Mouse (Mus musculus): Measurements from ENCODE around the gene Hoxc9. TPM values are rescaled to one million over a fixed set of nuclear protein-coding genes. Genes with fewer than 3 reads are reported as not detected.

Gene Hoxc9
- polyA plus RNA-seq (2015; fragmentation: Nextera tagmentation; extraction: Ambion mirVana), result not detected in 2 replicates

DNA sequence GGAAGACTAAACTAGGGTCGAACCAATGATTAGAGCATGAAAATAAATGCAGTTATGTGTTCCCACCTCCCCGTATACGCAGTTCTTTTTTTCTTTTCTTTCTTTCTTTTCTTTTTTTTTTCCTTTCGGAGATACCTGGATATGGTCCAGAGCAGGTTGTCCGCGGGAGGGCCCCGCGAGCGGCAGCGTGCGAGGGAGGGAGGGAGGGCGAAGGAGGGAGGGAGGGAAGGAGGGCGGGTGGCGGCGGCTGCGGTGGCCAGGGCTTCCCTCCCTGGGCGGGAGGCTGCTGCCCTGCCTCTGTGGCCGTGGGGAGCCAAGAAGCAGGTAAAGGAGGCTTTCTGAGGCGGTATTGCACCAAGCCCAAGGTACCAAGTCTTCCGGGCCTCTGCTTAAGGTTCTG, at the start of gene Hoxc9:
Gene Hoxc9 (plus strand): TSS at position 269 of the 400 bp plus-strand sequence.
- Histone ChIP-seq H3K9me3 (replicated peaks) (no peaks in the 10 kb centered on the region), H3K4me3 (no peak within 1 kb of the TSS; the same call in 1 of the 2 replicates), H3K36me3 (ENCODE audit: poor library complexity, severe bottlenecking) (no peaks in the 10 kb centered on the region), H3K9ac (no peak within 1 kb of the TSS), H3K4me1 (peaks cover under 1% of the 10 kb centered on the region; the same call in 1 of the 2 replicates), H3K27me3 (peaks cover 100% of the 10 kb centered on the region), H3K4me2 (no peak within 1 kb of the TSS), H3K27ac (no peak within 1 kb of the TSS)
- under 1% methylated on average over 18 of the region's 20 CpGs for WGBS
- ATAC-seq, result no peak

DNA sequence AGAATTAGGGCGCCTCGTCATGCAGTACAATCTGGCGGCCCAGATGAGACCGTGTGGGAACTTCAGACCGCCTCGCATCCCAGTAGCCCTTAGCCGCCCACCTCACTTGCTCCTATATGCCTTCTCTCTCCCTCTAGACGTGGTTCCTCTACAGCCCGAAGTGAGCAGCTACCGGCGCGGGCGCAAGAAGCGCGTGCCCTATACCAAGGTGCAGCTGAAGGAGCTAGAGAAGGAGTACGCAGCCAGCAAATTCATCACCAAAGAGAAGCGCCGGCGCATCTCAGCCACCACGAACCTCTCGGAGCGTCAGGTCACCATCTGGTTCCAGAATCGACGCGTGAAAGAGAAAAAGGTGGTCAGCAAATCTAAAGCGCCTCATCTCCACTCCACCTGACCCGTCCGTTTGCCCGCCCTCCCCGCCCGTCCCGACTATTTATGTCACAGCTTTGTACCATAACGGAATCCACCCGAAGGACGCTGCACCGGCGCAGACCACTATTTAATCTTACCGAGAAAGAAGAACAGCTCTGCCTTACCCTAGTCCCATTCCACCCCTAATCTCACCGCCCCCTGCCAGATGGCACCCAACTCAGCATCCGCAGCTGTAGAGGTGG, 49.1 kb upstream of the Hoxc9 start:
- WGBS, result under 1% methylated on average over 40 of the region's 40 CpGs
- no peak overlapping the region for H3K4me3 ChIP-seq
- H3K36me3 ChIP-seq (ENCODE audit: poor library complexity, severe bottlenecking), result no peaks in the 10 kb centered on the region
- ATAC-seq, result no peak
- H3K27me3 ChIP-seq, result peaks cover 99% of the 10 kb centered on the region
- H3K4me2 ChIP-seq, result no peak overlapping the region
- no peaks in the 10 kb centered on the region for H3K9me3 ChIP-seq (replicated peaks)
- no peak overlapping the region for H3K9ac ChIP-seq
- H3K27ac ChIP-seq, result no peak overlapping the region
- H3K4me1 ChIP-seq, result no peaks in the 10 kb centered on the region

DNA sequence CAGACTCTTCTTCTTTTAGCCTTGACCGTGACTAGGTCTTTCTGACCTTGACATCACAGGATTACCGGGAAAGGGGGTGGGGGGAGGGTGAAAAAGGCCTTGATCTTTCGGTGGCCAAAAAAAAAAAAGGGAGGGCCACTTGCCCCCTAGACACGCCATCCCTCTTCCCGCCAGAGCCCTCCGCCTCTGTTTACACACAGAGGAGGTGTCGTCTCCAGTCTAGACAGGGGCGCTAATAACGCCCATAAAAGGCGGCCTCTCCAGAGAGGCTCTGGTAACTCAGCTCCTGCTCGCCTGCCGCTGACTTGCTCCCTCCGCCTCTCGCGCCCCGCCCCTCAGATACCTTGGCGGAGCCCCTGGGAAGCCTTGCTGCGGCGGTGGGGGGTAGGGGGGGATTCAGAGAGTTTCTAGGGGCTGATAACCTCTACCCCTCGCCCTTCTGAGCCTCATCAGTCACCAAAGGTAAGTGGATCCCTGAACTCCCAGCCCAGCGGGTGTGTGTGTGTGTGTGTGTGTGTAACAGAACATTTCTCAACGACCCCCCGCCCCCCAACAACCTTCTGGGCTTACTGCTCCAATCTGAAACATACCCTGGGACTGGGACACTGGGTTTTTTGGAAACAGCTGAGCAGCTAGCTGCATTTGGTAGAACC, 44.4 kb upstream of the Hoxc9 start:
- no peaks in the 10 kb centered on the region; the same call in 1 of the 2 replicates for H3K9me3 ChIP-seq (replicated peaks)
- ATAC-seq, result no peak
- H3K4me2 ChIP-seq, result no peak overlapping the region
- no peak overlapping the region for H3K4me3 ChIP-seq
- peaks cover 100% of the 10 kb centered on the region for H3K27me3 ChIP-seq
- 1% methylated on average over 23 of the region's 23 CpGs for WGBS
- H3K27ac ChIP-seq, result no peak overlapping the region
- no peaks in the 10 kb centered on the region for H3K4me1 ChIP-seq
- H3K36me3 ChIP-seq (ENCODE audit: poor library complexity, severe bottlenecking), result no peaks in the 10 kb centered on the region
- H3K9ac ChIP-seq, result no peak overlapping the region

DNA sequence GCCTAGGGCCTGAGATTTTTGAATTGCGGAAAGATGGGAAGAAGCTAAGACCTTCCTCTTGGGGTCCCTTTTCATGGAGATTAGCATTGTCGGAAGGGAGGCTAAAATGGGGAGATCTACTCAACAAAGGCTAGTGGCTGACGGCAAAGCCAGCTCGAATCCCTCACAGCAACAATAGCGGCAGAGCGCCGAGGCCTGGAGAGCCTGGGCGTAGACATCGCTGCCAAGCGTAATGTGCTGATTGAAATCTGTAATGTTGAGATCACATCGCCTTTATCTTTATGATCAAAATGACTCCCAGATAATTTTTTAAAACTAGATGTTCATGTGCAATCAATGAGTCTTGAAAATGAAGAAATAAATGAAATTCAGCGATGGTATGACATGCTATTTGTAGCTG, 41.8 kb upstream of the Hoxc9 start:
- H3K36me3 ChIP-seq (ENCODE audit: poor library complexity, severe bottlenecking), result no peaks in the 10 kb centered on the region
- no peak overlapping the region for H3K4me2 ChIP-seq
- H3K27me3 ChIP-seq, result peaks cover 100% of the 10 kb centered on the region
- H3K27ac ChIP-seq, result no peak overlapping the region
- ATAC-seq, result no peak
- H3K4me3 ChIP-seq, result no peak overlapping the region
- H3K9me3 ChIP-seq (replicated peaks), result no peaks in the 10 kb centered on the region; the same call in 1 of the 2 replicates
- WGBS, result under 1% methylated on average over 12 of the region's 12 CpGs
- 0 out of 2 replicates have a peak, but pooled peaks cover under 1% of the 10 kb centered on the region for H3K4me1 ChIP-seq
- H3K9ac ChIP-seq, result no peak overlapping the region

DNA sequence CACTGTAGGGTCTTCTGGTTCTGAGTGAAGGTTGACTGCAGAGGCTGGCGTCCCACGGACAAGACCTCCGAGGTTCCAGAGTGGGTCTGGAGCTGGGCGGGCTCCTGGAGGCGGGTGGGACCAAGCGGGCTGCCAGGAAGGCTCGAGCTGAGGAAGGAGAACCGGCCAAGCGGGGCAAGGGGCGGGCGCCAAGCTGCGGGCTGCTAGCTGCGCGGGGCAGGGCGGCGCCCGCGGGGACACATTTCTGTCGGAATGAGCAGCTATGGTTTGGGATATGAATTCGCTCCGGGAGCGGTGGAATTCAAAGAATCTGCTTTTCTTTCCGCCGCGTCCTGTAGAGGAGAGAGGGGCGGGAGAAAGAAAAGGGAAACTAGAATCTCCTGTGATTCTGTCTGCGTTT, 41.3 kb upstream of the Hoxc9 start:
- ATAC-seq, result no peak
- H3K9me3 ChIP-seq (replicated peaks), result no peaks in the 10 kb centered on the region; the same call in 1 of the 2 replicates
- peaks cover 100% of the 10 kb centered on the region for H3K27me3 ChIP-seq
- no peak overlapping the region for H3K9ac ChIP-seq
- 0 out of 2 replicates have a peak, but pooled peaks cover 5% of the 10 kb centered on the region for H3K4me1 ChIP-seq
- H3K4me3 ChIP-seq, result no peak overlapping the region
- no peak overlapping the region for H3K27ac ChIP-seq
- WGBS, result under 1% methylated on average over 27 of the region's 27 CpGs
- H3K4me2 ChIP-seq, result no peak overlapping the region
- H3K36me3 ChIP-seq (ENCODE audit: poor library complexity, severe bottlenecking), result no peaks in the 10 kb centered on the region

DNA sequence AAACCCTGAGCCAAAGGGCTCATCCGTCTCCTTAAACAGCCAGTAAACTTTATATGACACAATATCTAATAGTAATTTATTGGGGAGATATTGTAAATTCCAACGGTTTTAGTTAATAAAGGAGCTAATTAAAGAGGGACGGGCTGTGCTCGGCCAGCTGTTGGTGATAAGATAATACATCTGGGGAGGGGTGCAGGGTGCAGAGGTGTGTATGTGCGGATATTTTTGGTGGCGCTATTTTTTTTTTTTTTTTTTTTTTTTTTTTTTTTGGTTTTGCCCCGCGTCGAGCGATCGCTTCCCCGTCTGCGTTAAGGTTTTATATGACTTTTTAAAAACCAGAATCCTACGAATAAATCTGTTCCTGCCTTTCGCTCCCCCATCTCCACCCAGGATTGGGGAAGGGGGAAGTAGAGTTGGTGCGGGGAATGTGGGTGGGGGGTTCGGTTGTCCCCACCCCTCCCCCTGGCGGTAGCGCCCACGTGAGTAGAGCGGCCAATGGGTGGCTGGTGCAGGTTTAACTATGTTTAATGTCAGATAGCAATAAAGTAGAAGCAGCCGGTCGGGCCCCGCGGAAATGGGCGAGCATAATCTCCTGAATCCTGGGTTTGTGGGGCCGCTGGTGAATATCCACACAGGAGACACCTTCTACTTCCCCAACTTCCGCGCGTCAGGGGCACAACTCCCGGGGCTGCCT, 39.8 kb upstream of the Hoxc9 start, which contains the start of gene Hoxc12:
Gene Hoxc12 (plus strand): TSS at position 479 of the 694 bp plus-strand sequence.
- H3K4me3 ChIP-seq, result no peak within 1 kb of the TSS
- H3K27me3 ChIP-seq, result peaks cover 100% of the 10 kb centered on the region
- H3K4me1 ChIP-seq, result 0 out of 2 replicates have a peak, but pooled peaks cover 5% of the 10 kb centered on the region
- no peaks in the 10 kb centered on the region for H3K36me3 ChIP-seq (ENCODE audit: poor library complexity, severe bottlenecking)
- no peak within 1 kb of the TSS for H3K9ac ChIP-seq
- H3K4me2 ChIP-seq, result no peak within 1 kb of the TSS
- 1% methylated on average over 31 of the region's 31 CpGs for WGBS
- ATAC-seq, result no peak
- H3K9me3 ChIP-seq (replicated peaks), result no peaks in the 10 kb centered on the region; the same call in 1 of the 2 replicates
- no peak within 1 kb of the TSS for H3K27ac ChIP-seq

DNA sequence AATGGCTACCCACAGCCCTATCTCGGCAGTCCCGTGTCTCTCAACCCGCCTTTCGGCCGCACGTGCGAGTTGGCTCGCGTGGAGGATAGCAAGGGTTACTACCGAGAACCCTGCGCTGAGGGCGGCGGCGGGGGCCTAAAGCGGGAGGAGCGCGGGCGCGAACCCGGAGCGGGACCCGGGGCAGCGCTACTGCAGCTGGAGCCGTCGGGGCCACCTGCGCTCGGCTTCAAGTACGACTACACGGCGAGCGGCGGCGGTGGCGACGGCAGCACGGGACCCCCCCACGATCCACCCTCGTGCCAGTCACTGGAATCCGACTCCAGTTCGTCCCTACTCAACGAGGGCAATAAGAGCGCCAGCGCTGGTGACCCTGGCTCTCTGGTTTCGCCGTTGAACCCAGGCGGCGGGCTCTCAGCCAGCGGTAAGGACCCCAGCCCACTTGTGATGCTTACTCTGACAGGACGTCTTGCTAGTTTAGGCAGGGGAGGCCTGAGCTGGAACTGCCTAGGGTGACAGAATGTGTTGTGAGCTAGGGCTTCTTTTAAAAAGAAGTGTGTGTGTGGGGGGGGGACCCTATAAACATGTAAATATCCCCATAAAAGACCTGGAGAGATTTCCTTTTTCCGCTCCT, 39.1 kb upstream of the Hoxc9 start:
- Histone ChIP-seq H3K4me2 (no peak overlapping the region), H3K9me3 (replicated peaks) (no peaks in the 10 kb centered on the region; the same call in 1 of the 2 replicates), H3K9ac (no peak overlapping the region), H3K36me3 (ENCODE audit: poor library complexity, severe bottlenecking) (no peaks in the 10 kb centered on the region), H3K4me1 (0 out of 2 replicates have a peak, but pooled peaks cover 5% of the 10 kb centered on the region), H3K27ac (no peak overlapping the region), H3K4me3 (no peak overlapping the region), H3K27me3 (peaks cover 100% of the 10 kb centered on the region)
- no peak for ATAC-seq
- under 1% methylated on average over 50 of the region's 50 CpGs for WGBS

DNA sequence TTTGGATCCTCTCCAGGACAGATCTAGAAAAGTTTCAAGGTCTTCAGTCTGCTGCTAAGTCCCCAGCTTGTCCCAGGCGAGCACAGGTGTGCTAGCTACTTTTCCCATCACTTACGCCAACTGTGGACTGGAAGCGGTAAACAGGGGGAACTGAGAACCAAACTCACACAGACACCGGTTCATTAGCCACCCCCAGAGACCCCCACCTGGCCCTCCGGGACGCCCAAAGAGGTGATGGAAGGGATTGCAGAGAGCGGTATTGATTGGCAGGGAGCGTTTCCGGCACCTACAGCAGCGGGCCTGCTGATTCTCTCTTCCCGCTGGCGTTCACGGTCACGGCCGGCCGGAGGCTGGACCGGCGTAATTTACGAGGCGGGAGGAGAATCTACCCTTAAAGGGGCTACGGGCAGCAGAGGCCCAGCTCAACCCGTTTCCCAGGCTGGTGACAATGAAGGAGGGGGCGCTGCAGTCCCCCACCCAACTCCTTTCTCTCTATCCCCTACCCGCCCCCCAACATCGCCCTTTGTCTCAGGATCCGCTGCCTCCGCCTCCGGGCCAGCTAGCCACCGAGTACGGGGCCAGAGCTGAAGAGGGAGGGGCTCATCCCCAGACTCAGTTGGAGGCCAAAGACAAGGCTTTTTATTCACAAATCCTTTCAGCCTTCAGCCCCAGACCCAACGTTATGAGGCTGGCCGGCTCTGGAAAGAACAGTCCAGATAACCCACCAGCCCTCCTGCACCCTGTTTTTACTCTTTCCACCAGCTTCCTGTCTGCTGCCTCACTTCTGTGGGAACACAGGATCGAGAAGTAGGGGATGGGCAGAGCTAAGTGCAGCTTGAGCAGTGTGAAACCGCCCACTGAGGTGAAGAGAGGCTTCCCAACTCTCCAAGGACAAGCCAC, 36.7 kb upstream of the Hoxc9 start:
- WGBS, result under 1% methylated on average over 34 of the region's 34 CpGs
- Histone ChIP-seq H3K27me3 (peaks cover 100% of the 10 kb centered on the region), H3K9me3 (replicated peaks) (no peaks in the 10 kb centered on the region; the same call in 1 of the 2 replicates), H3K4me2 (no peak overlapping the region), H3K4me3 (no peak overlapping the region), H3K4me1 (peaks cover 9% of the 10 kb centered on the region; the same call in 1 of the 2 replicates), H3K27ac (no peak overlapping the region), H3K9ac (no peak overlapping the region), H3K36me3 (ENCODE audit: poor library complexity, severe bottlenecking) (no peaks in the 10 kb centered on the region)
- ATAC-seq, result no peak

DNA sequence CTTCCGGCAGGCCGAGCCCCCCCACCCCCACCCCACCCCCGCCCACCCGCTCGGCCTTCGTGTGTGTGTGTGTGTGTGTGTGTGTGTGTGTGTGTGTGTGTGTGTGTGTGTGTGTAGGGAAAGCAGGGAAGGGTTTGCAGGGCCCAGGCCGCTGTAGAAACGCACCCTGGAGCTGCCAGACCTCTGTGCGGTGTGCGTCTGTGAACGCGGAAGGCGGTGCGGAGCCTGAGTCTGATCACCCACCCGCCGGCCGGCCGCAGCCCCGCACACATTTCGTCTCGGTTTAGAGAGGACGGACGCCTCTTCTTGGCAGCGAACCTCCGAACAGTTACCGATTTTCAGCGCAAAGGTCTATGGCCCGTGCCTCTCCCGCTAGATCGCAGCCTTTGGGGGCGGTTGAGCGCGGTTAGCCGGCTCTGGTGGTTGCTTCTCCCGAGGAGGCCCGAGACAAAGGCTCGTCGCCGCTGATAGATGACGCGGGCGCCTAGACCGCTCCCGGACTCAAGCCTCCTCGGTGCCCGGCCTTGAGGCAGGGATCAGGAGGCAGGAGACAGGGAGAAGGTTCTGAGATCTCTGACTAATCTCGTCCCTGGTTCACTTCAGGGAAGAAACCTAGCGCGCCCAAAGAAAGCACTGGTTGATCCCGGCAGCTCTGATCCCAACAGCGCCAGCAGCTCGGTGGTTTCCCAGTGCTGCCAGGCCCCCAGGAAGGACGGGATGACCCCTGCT, 33.3 kb upstream of the Hoxc9 start:
- no peaks in the 10 kb centered on the region for H3K9me3 ChIP-seq (replicated peaks)
- peaks cover 9% of the 10 kb centered on the region; the same call in 1 of the 2 replicates for H3K4me1 ChIP-seq
- H3K4me2 ChIP-seq, result peak overlapping the region; percentile 34
- no peak overlapping the region; the same call in 1 of the 2 replicates for H3K4me3 ChIP-seq
- H3K36me3 ChIP-seq (ENCODE audit: poor library complexity, severe bottlenecking), result no peaks in the 10 kb centered on the region
- peaks cover 100% of the 10 kb centered on the region for H3K27me3 ChIP-seq
- no peak overlapping the region for H3K9ac ChIP-seq
- WGBS, result under 1% methylated on average over 51 of the region's 53 CpGs
- no peak overlapping the region for H3K27ac ChIP-seq
- no peak for ATAC-seq

DNA sequence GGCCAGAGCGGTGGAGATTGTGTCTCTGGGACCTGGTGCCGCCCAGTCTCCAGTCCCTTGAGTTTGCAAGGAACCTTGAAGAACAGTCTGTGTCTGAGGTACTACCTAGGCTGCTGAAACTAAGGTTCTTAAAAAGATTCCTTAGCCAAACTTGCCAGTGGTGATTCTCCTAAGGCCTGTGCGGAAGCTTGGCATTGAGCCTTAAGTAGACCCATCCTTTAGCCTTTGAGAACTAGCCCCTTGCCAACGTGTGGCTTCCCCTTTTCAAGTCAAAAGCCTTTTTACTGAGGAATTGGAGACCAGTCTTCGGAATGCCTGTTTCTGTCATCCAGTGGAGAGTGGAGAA, 32.8 kb upstream of the Hoxc9 start:
- no peak for ATAC-seq
- no peaks in the 10 kb centered on the region for H3K36me3 ChIP-seq (ENCODE audit: poor library complexity, severe bottlenecking)
- H3K4me3 ChIP-seq, result no peak overlapping the region
- WGBS, result 3% methylated on average over 5 of the region's 5 CpGs
- peak overlapping the region; percentile 34; the same call in 1 of the 2 replicates for H3K4me2 ChIP-seq
- peaks cover 100% of the 10 kb centered on the region for H3K27me3 ChIP-seq
- H3K9ac ChIP-seq, result no peak overlapping the region
- no peaks in the 10 kb centered on the region for H3K9me3 ChIP-seq (replicated peaks)
- H3K27ac ChIP-seq, result no peak overlapping the region
- peaks cover 9% of the 10 kb centered on the region; the same call in 1 of the 2 replicates for H3K4me1 ChIP-seq

All from forebrain, embryonic 13.5 days (tissue).